Mouse (Mus musculus) heart, postnatal 36 days (tissue): ENCODE data around the gene Cyb561d2. TPM values are rescaled to one million over a fixed set of nuclear protein-coding genes. Genes with fewer than 3 reads are reported as not detected.
A peak's percentile ranks its signal among the peaks of the same experiment; 100 is the strongest.
"Not testable (repeated sequence)": the region's sequence is repeated elsewhere in the genome, so short reads cannot be mapped to it uniquely, and the experiment has no call there.

Experiments used
- DNase-seq, 2 experiments: peaks; one replicate each; pipeline ENCODE4 v3.0.0; 2021 to 2022
- intact Hi-C: fragments of 180-260 bp; cut with DNase I; formaldehyde crosslinking; loops from one replicate; pipeline ENCODE4 v1.15.1; 2025
- total RNA-seq, 2 experiments: library from RNA; stranded (reverse); gene quantifications; 2 replicates each; pipeline ENCODE4 v1.2.3; 2021

The Cyb561d2 gene
- 1 to 10 TPM; 4.7 to 5.3 TPM for total RNA-seq

- intact Hi-C loops = no loop called here
- DNase-seq = peak; percentile 93 to 96
Measured at GRCm38 (mm10) chr9:107541474-107542351, at the start of gene Cyb561d2, which contains the start of gene Nprl2. TSS of gene Cyb561d2 (minus strand) at chr9:107542193. TSS of gene Nprl2 (plus strand) at chr9:107542226.

GRCm38 (mm10) chr9:107590773-107591060 is 48.7 kb upstream of the Cyb561d2 start:
- intact Hi-C loops = no loop called here
- DNase-seq = no peak

DNA sequence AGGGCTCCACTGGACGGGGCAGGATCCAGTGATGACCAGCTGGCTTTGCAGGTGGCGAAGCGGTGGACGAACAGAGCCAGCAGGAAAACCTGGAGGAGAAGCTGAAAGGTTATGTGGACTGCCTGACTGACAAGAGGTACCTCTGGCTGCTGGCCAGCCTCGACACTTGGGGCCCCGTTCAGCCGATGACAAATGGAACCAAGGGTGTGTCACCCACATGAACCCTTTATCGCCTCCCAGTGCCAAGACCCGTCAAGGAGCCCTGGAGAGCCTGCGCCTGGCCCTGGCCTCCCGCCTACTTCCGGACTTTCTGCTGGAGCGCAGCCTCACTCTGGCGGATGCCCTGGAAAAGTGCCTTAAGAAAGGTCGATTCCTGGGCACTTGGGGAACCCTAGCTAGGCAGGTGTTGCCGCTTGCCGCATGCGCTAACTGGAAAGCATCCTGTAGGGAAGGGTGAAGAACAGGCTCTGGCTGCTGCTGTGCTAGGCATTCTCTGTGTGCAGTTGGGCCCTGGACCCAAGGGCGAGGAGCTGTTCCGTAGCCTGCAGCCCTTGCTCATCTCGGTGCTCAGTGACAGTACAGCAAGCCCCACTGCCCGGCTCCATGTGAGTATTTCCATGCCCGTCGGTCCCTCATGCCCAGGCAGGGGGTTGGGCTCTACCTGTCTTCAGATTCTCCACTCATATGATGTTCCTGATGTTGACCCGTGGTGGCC is 48.2 kb upstream of the Cyb561d2 start:
- DNase-seq = no peak
- intact Hi-C loops = no loop called here

- intact Hi-C loops = no loop called here
Measured at GRCm38 (mm10) chr9:107587833-107588639, 46.0 kb upstream of the Cyb561d2 start.

DNA sequence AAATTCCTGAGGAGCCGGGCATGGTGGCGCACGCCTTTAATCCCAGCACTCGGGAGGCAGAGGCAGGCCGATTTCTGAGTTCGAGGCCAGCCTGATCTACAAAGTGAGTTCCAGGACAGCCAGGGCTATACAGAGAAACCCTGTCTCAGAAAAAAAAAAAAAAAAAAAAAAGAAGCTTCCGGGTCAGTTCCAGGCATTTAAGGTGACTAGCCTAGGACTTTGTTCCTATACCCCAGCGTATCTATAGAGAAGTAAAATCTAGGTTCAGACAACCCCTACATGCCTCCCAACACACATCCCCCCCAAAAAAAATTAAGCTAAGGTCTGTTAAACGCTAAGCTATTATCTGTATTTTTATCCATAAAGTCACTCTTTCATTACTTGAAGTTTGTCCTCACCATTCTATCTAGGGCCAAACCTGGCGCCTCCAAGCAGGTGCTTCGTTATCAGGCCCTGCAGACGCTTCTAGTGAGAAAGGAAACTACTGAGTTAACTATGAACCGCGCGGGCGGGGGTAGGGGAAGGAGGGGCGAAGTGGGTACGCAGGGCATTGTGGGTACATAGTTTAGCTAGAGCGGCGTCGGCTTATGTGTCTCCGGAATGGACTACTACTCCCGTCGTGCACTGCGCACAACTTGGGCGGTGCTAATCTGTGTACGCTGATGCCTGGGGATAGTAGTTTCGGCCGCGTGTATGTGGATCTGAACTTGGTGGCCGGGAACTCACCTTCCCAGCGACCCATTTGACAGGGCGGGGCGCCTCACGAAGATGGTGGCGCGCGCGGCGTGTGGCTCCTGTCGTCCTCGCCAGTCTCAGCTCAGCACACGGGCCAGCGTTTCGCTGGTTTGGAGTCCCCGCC is 45.2 kb upstream of the Cyb561d2 start, which contains the start of gene Ifrd2:
TSS of gene Ifrd2 (plus strand) at position 669 of the 859 bp plus-strand sequence.
- intact Hi-C loops = no loop called here
- DNase-seq = peak; percentile 89 to 94

More at GRCm38 (mm10) chr9:107587833-107588639, 46.0 kb upstream of the Cyb561d2 start:
- DNase-seq = no peak

DNA sequence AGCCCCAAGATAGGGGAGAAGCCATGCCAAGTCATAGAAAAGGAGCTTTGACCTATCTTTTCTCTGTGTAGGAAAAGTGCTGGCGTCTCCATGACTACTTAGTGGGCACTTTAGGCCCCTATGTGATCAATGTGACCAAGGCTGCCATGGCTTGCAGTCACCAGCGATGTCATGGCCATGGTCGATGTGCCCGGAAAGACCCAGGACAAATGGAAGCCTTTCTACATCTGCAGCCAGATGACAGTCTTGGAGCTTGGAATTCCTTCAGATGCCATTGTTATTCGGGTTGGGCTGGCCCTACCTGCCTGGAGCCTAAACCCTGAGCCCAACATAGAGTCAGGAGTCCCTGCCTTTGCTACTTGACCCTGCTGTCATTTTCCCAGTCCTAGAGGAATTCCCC is 44.5 kb upstream of the Cyb561d2 start:
- intact Hi-C loops = no loop called here
- no peak for DNase-seq

GRCm38 (mm10) chr9:107583174-107583573 is 41.2 kb upstream of the Cyb561d2 start:
- no peak for DNase-seq
- intact Hi-C loops = no loop called here

DNA sequence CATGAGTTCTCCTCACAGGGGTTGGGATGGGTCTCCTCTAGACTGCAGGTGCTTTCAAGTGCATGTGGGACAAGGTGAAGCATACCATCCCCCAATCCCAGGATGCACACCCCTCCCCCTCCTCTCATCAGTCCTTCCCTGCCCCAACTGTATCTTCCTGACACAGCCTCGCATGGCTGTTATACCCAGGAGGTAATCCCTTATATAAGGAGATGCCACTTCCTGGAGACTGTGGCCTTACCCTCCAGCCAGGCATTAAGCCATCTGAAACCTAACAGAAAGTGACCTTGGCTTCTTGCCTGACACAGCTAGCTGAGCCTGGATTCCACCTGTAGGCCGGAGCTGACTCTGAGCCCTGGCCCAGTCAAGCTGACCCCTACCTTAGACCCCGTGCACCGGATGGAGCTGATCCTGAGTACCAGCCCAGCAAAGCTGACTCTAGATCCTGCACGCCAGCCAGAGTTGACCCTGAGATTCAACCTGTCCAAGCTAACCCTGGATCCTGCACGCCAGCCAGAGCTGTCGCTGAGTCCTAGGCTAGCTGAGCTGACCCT is 40.6 kb upstream of the Cyb561d2 start:
- intact Hi-C loops = no loop called here
- no peak for DNase-seq

- intact Hi-C loops = no loop called here
Measured at GRCm38 (mm10) chr9:107581584-107581983, 39.6 kb upstream of the Cyb561d2 start.

DNA sequence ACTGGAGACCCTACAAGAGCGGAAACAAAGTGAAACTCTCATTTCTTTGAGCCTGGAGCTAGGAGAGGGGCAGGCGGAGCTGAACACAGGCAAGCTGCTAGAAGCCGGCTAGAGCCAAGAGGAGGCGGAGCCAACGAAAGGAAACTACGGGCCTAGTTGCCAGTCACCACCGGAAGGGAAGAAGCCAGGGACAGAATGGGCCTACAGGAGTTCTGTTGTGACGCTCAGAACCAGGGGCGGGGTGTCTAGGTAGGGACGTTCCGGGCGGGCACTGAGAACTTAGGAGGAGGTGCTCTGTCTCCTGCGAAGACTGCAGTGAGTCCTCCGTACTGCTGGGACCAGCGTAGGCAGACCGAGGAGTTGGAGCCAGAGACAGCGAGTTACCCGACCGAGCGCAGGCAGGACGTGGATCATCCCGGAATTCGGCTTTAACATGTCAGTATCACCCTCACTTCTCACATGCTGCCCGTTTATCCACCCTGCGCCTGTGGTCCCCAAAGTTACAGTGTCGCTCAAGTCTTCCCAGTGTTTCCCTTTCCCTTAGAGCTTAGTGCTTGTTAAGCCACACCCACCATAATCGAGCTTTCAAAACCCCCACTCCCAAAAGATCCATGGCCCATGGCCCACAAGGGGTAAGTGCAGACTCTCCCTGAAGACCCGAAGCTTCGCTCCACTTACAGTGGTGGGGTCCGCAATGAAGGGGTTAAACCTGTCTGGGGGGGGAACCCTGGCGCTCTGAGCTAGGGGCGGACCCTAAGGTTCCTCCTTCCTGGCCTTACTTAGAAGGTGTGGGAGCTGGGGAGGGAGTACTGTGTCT is 38.7 kb upstream of the Cyb561d2 start, which contains the start of gene Hyal3:
TSS of gene Hyal3 (plus strand) at position 318 of the 817 bp plus-strand sequence.
- peak; percentile 87 for DNase-seq
- intact Hi-C loops = loop anchor here (1.0 kb wide), 1 partner anchor 11 kb away; no protein-coding TSS in a partner anchor

More at GRCm38 (mm10) chr9:107581584-107581983, 39.6 kb upstream of the Cyb561d2 start:
- DNase-seq = no peak

DNA sequence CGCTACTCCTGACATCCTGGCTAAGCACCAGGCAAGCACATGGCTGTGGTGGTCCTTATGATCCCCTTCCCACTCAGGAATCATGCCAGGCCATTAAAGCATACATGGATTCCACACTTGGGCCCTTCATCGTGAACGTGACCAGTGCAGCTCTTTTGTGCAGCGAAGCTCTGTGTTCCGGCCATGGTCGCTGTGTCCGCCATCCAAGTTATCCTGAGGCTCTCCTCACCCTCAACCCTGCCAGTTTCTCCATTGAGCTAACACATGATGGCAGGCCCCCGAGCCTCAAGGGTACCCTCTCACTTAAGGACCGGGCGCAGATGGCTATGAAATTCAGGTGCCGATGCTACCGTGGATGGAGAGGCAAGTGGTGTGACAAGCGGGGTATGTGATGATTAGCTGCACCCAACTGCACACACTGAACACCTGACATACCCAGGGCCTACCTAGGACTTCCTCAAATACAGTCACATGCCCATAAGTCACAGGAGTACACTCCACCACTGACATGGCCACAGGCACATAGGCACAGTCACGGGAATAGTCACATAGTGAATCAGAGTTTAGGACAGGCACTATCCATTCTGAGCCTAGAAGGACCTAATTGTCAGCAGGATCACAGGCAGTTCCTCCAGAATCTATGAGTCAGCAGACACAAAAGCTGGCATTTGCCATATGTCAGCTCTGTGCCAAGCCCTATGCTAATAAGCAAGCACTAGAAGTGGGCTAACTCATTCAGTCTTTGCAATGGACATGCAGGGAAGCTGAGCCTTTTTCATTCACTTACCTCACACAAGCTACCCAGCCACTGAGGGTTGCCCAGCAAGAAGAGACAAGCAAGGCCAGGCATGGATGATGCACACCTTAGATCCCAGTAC is 37.3 kb upstream of the Cyb561d2 start:
- DNase-seq = no peak
- intact Hi-C loops = no loop called here

DNA sequence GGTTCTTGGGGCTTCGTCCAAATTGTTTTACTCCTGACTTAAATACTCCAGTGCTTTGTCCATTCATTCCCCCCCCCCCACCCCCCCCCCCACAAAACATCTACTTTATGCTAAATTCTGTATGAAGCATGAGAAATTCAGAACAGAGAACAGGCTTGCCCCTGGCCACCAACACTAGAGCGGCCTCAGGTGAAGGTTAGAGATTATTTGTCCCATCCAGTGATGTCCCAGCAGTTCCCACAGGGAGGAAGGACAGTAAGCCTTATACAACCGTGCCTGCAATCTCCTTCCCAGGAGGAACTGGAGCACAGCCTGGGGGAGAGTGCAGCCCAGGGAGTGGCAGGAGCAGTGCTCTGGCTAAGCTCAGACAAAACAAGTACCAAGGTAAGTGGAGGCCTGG is 36.6 kb upstream of the Cyb561d2 start, which contains the start of gene Naa80:
TSS of gene Naa80 (plus strand) at position 301 of the 400 bp plus-strand sequence.
- intact Hi-C loops = no loop called here
- no peak for DNase-seq

DNA sequence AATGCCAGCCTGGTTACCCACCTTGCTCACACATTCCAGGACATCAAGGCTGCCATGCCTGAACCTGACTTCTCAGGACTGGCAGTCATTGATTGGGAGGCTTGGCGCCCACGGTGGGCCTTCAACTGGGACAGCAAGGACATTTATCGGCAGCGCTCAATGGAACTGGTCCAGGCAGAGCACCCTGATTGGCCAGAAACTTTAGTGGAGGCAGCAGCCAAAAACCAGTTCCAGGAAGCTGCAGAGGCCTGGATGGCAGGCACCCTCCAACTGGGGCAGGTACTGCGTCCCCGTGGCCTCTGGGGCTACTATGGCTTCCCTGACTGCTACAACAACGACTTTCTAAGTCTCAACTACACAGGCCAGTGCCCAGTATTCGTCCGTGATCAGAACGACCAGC is 35.9 kb upstream of the Cyb561d2 start:
- DNase-seq = no peak
- intact Hi-C loops = no loop called here

GRCm38 (mm10) chr9:107576357-107577107 is 34.5 kb upstream of the Cyb561d2 start, which contains the start of gene Hyal1:
TSS of gene Hyal1 (plus strand) at chr9:107576927.
- intact Hi-C loops = no loop called here
- peak; percentile 76 to 79 for DNase-seq

- intact Hi-C loops = no loop called here
Measured at GRCm38 (mm10) chr9:107575579-107576356, 33.8 kb upstream of the Cyb561d2 start.

GRCm38 (mm10) chr9:107573774-107574173 is 31.8 kb upstream of the Cyb561d2 start:
- intact Hi-C loops = not testable (repeated sequence)

More at GRCm38 (mm10) chr9:107575579-107576356, 33.8 kb upstream of the Cyb561d2 start:
- DNase-seq = no peak

More at GRCm38 (mm10) chr9:107573774-107574173, 31.8 kb upstream of the Cyb561d2 start:
- not testable (repeated sequence) for DNase-seq
